Mouse (Mus musculus): Measurements from ENCODE around the gene Jmjd1c.

DNA sequence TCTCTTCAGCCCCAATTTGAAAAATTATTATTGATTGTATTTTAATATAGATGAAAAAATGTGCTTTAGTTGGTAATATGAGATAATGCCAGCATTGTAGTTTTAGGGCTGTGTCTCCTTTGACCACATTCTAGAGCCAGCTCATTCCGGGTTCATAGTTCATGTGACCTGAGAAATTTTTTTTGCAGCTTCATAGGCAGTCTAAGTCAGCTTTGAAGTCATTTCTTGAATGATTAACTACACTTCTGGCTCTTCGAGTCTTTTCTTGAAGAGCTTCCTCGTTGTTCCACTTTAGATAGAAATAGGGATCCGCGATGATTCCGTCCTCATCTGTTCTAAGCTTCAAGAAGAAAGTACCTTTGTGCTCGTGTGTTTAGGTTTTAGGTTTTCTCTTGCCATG, 80.1 kb downstream of the Jmjd1c start:
- TF ChIP-seq CTCF (IDR thresholded peaks at IDR 0.05; ENCODE audit: low read depth) (no peak), EP300 (IDR thresholded peaks at IDR 0.05; ENCODE audit: low read depth) (no peak)

Measured in liver, postnatal 0 days (tissue).